Mouse (Mus musculus) midbrain, embryonic 10.5 days (tissue): ENCODE measurements around the gene Stard7. TPM values are rescaled to one million over a fixed set of nuclear protein-coding genes. Genes with fewer than 3 reads are reported as not detected.

Experiments
- DNase-seq: peaks from one replicate; pipeline ENCODE4 v3.0.0-alpha.2; 2017; ENCODE audit warnings: low spot score
- H3K27ac ChIP-seq: fragments of 300-500 bp; sonication (generic); replicated peaks from 2 replicates; pipeline ENCODE4 v1.5.1; 2016; ENCODE audit warnings: mild to moderate bottlenecking
- H3K27me3 ChIP-seq: fragments of 300-500 bp; sonication (generic); 2 replicates; pipeline ENCODE4 v1.6.1; 2016; ENCODE audit warnings: low read depth, mild to moderate bottlenecking; ENCODE audit not compliant: poor library complexity, severe bottlenecking
- H3K36me3 ChIP-seq: fragments of 300-500 bp; sonication (generic); 2 replicates; pipeline ENCODE4 v1.6.1; 2016; ENCODE audit warnings: mild to moderate bottlenecking, moderate library complexity
- H3K4me1 ChIP-seq: fragments of 300-500 bp; sonication (generic); 2 replicates; pipeline ENCODE4 v1.6.1; 2016
- H3K4me3 ChIP-seq: fragments of 300-500 bp; sonication (generic); 2 replicates; pipeline ENCODE4 v1.5.1; 2016; ENCODE audit warnings: mild to moderate bottlenecking, moderate library complexity
- H3K9me3 ChIP-seq: fragments of 300-500 bp; sonication (generic); replicated peaks from 2 replicates; pipeline ENCODE4 v1.6.1; 2016; ENCODE audit warnings: mild to moderate bottlenecking
- WGBS: fragments of 180-500 bp; shearing (Covaris S2); methylation state at CpG from one replicate; pipeline ENCODE4 v1.1.7; 2016; 5-methylcytosine and 5-hydroxymethylcytosine counted together
- polyA plus RNA-seq: library from polyadenylated mRNA; unstranded; fragments of >200 nt; fragmentation: Nextera tagmentation; extraction: Ambion mirVana; gene quantifications from 2 replicates; pipeline ENCODE4 v1.2.1, GENCODE M21; 2016

Stard7 gene
- 81.9 and 86.0 TPM in 2 replicates for polyA plus RNA-seq

GRCm38 (mm10) chr2:127269491-127270299 lies at the start of gene Stard7:
Gene Stard7, plus strand, starts transcription at chr2:127270218.
- DNase-seq, result peak; percentile 97
- H3K27ac ChIP-seq, result peak within 1 kb of the TSS; percentile 97
- H3K27me3 ChIP-seq, result no peaks in the 10 kb centered on the region
- H3K9me3 ChIP-seq, result no peaks in the 10 kb centered on the region
- H3K4me1 ChIP-seq, result peaks cover 17% of the 10 kb centered on the region
- under 1% methylated on average over 49 of the region's 49 CpGs for WGBS
- H3K36me3 ChIP-seq, result peaks cover 8% of the 10 kb centered on the region
- H3K4me3 ChIP-seq, result peak within 1 kb of the TSS; percentile 97

- 97% methylated on average over 3 of the region's 3 CpGs for WGBS
- Histone ChIP-seq H3K36me3 (peaks cover 100% of the 10 kb centered on the region), H3K27me3 (no peaks in the 10 kb centered on the region), H3K9me3 (peaks cover 6% of the 10 kb centered on the region; the same call in 1 of the 2 replicates), H3K4me1 (no peaks in the 10 kb centered on the region), H3K27ac (no peak overlapping the region), H3K4me3 (no peak overlapping the region)
- no peak for DNase-seq
Observed at GRCm38 (mm10) chr2:127225261-127225660, 44.8 kb upstream of the Stard7 start.

GRCm38 (mm10) chr2:127237897-127238610 lies 32.0 kb upstream of the Stard7 start:
- Histone ChIP-seq H3K27me3 (no peaks in the 10 kb centered on the region), H3K4me1 (no peaks in the 10 kb centered on the region), H3K4me3 (no peak overlapping the region), H3K27ac (no peak overlapping the region), H3K9me3 (no peaks in the 10 kb centered on the region), H3K36me3 (peaks cover 100% of the 10 kb centered on the region)
- DNase-seq, result no peak
- 95% methylated on average over 11 of the region's 11 CpGs for WGBS

GRCm38 (mm10) chr2:127240065-127240464 lies 30.0 kb upstream of the Stard7 start:
- H3K9me3 ChIP-seq, result no peaks in the 10 kb centered on the region
- H3K36me3 ChIP-seq, result peaks cover 100% of the 10 kb centered on the region
- DNase-seq, result no peak
- no peak overlapping the region for H3K27ac ChIP-seq
- WGBS, result 96% methylated on average over 2 of the region's 2 CpGs
- H3K4me1 ChIP-seq, result no peaks in the 10 kb centered on the region
- no peaks in the 10 kb centered on the region for H3K27me3 ChIP-seq
- no peak overlapping the region for H3K4me3 ChIP-seq

GRCm38 (mm10) chr2:127247592-127248333 lies 22.3 kb upstream of the Stard7 start, which contains the start of the genes Ciao1 and Tmem127:
Gene Ciao1, minus strand, starts transcription at chr2:127247816.
Gene Tmem127, plus strand, starts transcription at chr2:127247908.
- peaks cover 48% of the 10 kb centered on the region for H3K36me3 ChIP-seq

GRCm38 (mm10) chr2:127248334-127249004 lies 21.5 kb upstream of the Stard7 start:
- peak; percentile 51 for DNase-seq
- H3K9me3 ChIP-seq, result no peaks in the 10 kb centered on the region
- H3K4me3 ChIP-seq, result peak overlapping the region; percentile 98
- H3K27ac ChIP-seq, result peak overlapping the region; percentile 85
- peaks cover 27% of the 10 kb centered on the region for H3K4me1 ChIP-seq
- peaks cover 41% of the 10 kb centered on the region for H3K36me3 ChIP-seq
- under 1% methylated on average over 39 of the region's 39 CpGs for WGBS
- H3K27me3 ChIP-seq, result no peaks in the 10 kb centered on the region

More at GRCm38 (mm10) chr2:127247592-127248333, 22.3 kb upstream of the Stard7 start, which contains the start of the genes Ciao1 and Tmem127:
- Histone ChIP-seq H3K4me3 (peak within 1 kb of the TSS; percentile 98), H3K27ac (peak within 1 kb of the TSS; percentile 85), H3K4me1 (peaks cover 27% of the 10 kb centered on the region), H3K27me3 (no peaks in the 10 kb centered on the region), H3K9me3 (no peaks in the 10 kb centered on the region)
- WGBS, result under 1% methylated on average over 53 of the region's 53 CpGs
- DNase-seq, result peak; percentile 99

GRCm38 (mm10) chr2:127250291-127251008 lies 19.6 kb upstream of the Stard7 start:
- Histone ChIP-seq H3K4me1 (peaks cover 27% of the 10 kb centered on the region), H3K27me3 (no peaks in the 10 kb centered on the region), H3K27ac (no peak overlapping the region), H3K9me3 (no peaks in the 10 kb centered on the region), H3K4me3 (no peak overlapping the region), H3K36me3 (peaks cover 21% of the 10 kb centered on the region)
- 94% methylated on average over 9 of the region's 9 CpGs for WGBS
- DNase-seq, result no peak

- no peak for DNase-seq
- 88% methylated on average over 3 of the region's 3 CpGs for WGBS
- H3K27me3 ChIP-seq, result no peaks in the 10 kb centered on the region
- peaks cover 20% of the 10 kb centered on the region for H3K36me3 ChIP-seq
- H3K4me1 ChIP-seq, result peaks cover 23% of the 10 kb centered on the region
- H3K9me3 ChIP-seq, result no peaks in the 10 kb centered on the region
- H3K27ac ChIP-seq, result no peak overlapping the region
- no peak overlapping the region for H3K4me3 ChIP-seq
Observed at GRCm38 (mm10) chr2:127251457-127251856, 18.6 kb upstream of the Stard7 start.

GRCm38 (mm10) chr2:127251880-127252527 lies 18.0 kb upstream of the Stard7 start:
- peaks cover 18% of the 10 kb centered on the region for H3K4me1 ChIP-seq
- WGBS, result 81% methylated on average over 3 of the region's 3 CpGs
- no peak overlapping the region for H3K27ac ChIP-seq
- H3K27me3 ChIP-seq, result no peaks in the 10 kb centered on the region
- H3K36me3 ChIP-seq, result peaks cover 25% of the 10 kb centered on the region
- no peaks in the 10 kb centered on the region for H3K9me3 ChIP-seq
- H3K4me3 ChIP-seq, result no peak overlapping the region
- no peak for DNase-seq

- no peak overlapping the region for H3K27ac ChIP-seq
- no peaks in the 10 kb centered on the region for H3K27me3 ChIP-seq
- no peak overlapping the region for H3K4me3 ChIP-seq
- 85% methylated on average over 5 of the region's 5 CpGs for WGBS
- H3K36me3 ChIP-seq, result peaks cover 33% of the 10 kb centered on the region
- DNase-seq, result no peak
- H3K4me1 ChIP-seq, result peaks cover 15% of the 10 kb centered on the region
- H3K9me3 ChIP-seq, result no peaks in the 10 kb centered on the region
Observed at GRCm38 (mm10) chr2:127252787-127253186, 17.2 kb upstream of the Stard7 start.

GRCm38 (mm10) chr2:127254604-127255134 lies 15.3 kb upstream of the Stard7 start:
- Histone ChIP-seq H3K27ac (no peak overlapping the region), H3K4me1 (no peaks in the 10 kb centered on the region; the same call in 1 of the 2 replicates), H3K9me3 (no peaks in the 10 kb centered on the region), H3K27me3 (no peaks in the 10 kb centered on the region), H3K36me3 (peaks cover 52% of the 10 kb centered on the region), H3K4me3 (no peak overlapping the region)
- DNase-seq, result no peak
- WGBS, result 84% methylated on average over 3 of the region's 3 CpGs
